Mouse (Mus musculus) intestine, embryonic 16.5 days (tissue): ENCODE data around the gene Pla2r1. TPM values are rescaled to one million over a fixed set of nuclear protein-coding genes. Genes with fewer than 3 reads are reported as not detected.

Experiments used
- ATAC-seq: fragments of 200-750 bp; cut with Nextera tagmentation; 2 replicates; pipeline ENCODE4 v1.8.0; 2017; ENCODE audit warnings: moderate TSS enrichment, moderate library complexity
- H3K27ac ChIP-seq: fragments of 300-500 bp; sonication (generic); 2 replicates; pipeline ENCODE4 v1.5.1; 2014; ENCODE audit warnings: mild to moderate bottlenecking, low read length
- H3K27me3 ChIP-seq: fragments of 300-500 bp; sonication (generic); replicated peaks from 2 replicates; pipeline ENCODE4 v1.6.1; 2014; ENCODE audit warnings: low read length, control low read depth, mixed read lengths; ENCODE audit not compliant: control insufficient read depth, insufficient read depth
- H3K36me3 ChIP-seq: fragments of 300-500 bp; sonication (generic); 2 replicates; pipeline ENCODE4 v1.6.1; 2014; ENCODE audit warnings: low read length, control low read depth; ENCODE audit not compliant: control insufficient read depth, insufficient read depth
- H3K4me1 ChIP-seq: fragments of 300-500 bp; sonication (generic); 2 replicates; pipeline ENCODE4 v1.6.1; 2014; ENCODE audit warnings: low read length, control low read depth, mixed read lengths; ENCODE audit not compliant: control insufficient read depth, insufficient read depth
- H3K4me2 ChIP-seq: fragments of 300-500 bp; sonication (generic); 2 replicates; pipeline ENCODE4 v1.6.1; 2014; ENCODE audit warnings: low read depth, low read length, control low read depth
- H3K4me3 ChIP-seq: fragments of 300-500 bp; sonication (generic); 2 replicates; pipeline ENCODE4 v1.5.1; 2014; ENCODE audit warnings: mild to moderate bottlenecking, low read length
- H3K9ac ChIP-seq: fragments of 300-500 bp; sonication (generic); 2 replicates; pipeline ENCODE4 v1.6.1; 2014; ENCODE audit warnings: low read depth, low read length
- H3K9me3 ChIP-seq: fragments of 300-500 bp; sonication (generic); 2 replicates; pipeline ENCODE4 v1.6.1; 2016; ENCODE audit warnings: low read length, control low read depth; ENCODE audit not compliant: control insufficient read depth
- WGBS: fragments of 180-500 bp; shearing (Covaris S2); extraction: QIAGEN DNeasy Blood & Tissue Kit; methylation state at CpG from one replicate; pipeline ENCODE4 v1.1.7; 2014; 5-methylcytosine and 5-hydroxymethylcytosine counted together
- polyA plus RNA-seq: library from polyadenylated mRNA; unstranded; fragments of >200 nt; fragmentation: Nextera tagmentation; extraction: Ambion mirVana; gene quantifications from 2 replicates; pipeline ENCODE4 v1.2.1, GENCODE M21; 2015

Pla2r1 gene
- polyA plus RNA-seq, 1 experiment from 2014 or later = 2.4 TPM

- H3K36me3 ChIP-seq = no peaks in the 10 kb centered on the region
- no peak overlapping the region for H3K4me2 ChIP-seq
- no peak overlapping the region for H3K9ac ChIP-seq
- WGBS = 68% methylated on average over 6 of the region's 6 CpGs
- no peak overlapping the region for H3K4me3 ChIP-seq
- H3K4me1 ChIP-seq = no peaks in the 10 kb centered on the region
- no peak overlapping the region for H3K27ac ChIP-seq
- no peaks in the 10 kb centered on the region for H3K9me3 ChIP-seq
- no peaks in the 10 kb centered on the region for H3K27me3 ChIP-seq
- ATAC-seq = no peak
Measured at GRCm38 (mm10) chr2:60393786-60394185, 159.3 kb downstream of the Pla2r1 start.

- no peaks in the 10 kb centered on the region for H3K9me3 ChIP-seq
- no peak overlapping the region for H3K4me2 ChIP-seq
- WGBS = 48% methylated on average over 4 of the region's 4 CpGs
- H3K36me3 ChIP-seq = no peaks in the 10 kb centered on the region
- ATAC-seq = no peak
- H3K4me3 ChIP-seq = no peak overlapping the region
- no peaks in the 10 kb centered on the region for H3K4me1 ChIP-seq
- no peak overlapping the region for H3K27ac ChIP-seq
- no peaks in the 10 kb centered on the region for H3K27me3 ChIP-seq
- H3K9ac ChIP-seq = no peak overlapping the region
Measured at GRCm38 (mm10) chr2:60392286-60392685, 160.8 kb downstream of the Pla2r1 start.

GRCm38 (mm10) chr2:60387363-60387762, 165.7 kb downstream of the Pla2r1 start:
- peaks cover 4% of the 10 kb centered on the region; the same call in 1 of the 2 replicates for H3K4me1 ChIP-seq
- H3K9ac ChIP-seq = no peak overlapping the region
- no peak overlapping the region for H3K4me2 ChIP-seq
- H3K27ac ChIP-seq = no peak overlapping the region
- no peak for ATAC-seq
- H3K27me3 ChIP-seq = no peaks in the 10 kb centered on the region
- H3K36me3 ChIP-seq = no peaks in the 10 kb centered on the region
- no peaks in the 10 kb centered on the region for H3K9me3 ChIP-seq
- H3K4me3 ChIP-seq = no peak overlapping the region
- WGBS = 75% methylated on average over 3 of the region's 3 CpGs

GRCm38 (mm10) chr2:60386835-60387234, 166.3 kb downstream of the Pla2r1 start:
- peaks cover 4% of the 10 kb centered on the region; the same call in 1 of the 2 replicates for H3K4me1 ChIP-seq
- no peak overlapping the region for H3K4me2 ChIP-seq
- no peaks in the 10 kb centered on the region for H3K36me3 ChIP-seq
- H3K9me3 ChIP-seq = no peaks in the 10 kb centered on the region
- no peaks in the 10 kb centered on the region for H3K27me3 ChIP-seq
- no peak overlapping the region for H3K4me3 ChIP-seq
- no peak overlapping the region for H3K27ac ChIP-seq
- 65% methylated on average over 2 of the region's 2 CpGs for WGBS
- ATAC-seq = no peak
- no peak overlapping the region for H3K9ac ChIP-seq

DNA sequence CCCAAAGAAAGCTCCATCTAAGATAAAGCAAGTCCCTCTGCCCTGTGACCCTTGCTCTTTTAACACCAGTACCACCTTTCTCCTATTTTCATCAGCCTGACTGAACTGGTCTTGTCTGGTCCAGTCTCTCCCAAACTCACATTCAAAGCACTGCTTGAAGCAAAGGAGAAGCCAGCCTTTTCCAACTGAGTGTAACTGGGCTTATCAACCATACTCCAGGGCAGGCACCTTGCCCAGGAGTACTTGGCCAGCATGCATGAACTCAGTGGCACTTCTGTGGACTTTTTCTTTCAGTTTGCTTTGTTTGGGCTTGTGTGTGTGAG, 168.4 kb downstream of the Pla2r1 start:
- Histone ChIP-seq H3K4me1 (peaks cover 4% of the 10 kb centered on the region; the same call in 1 of the 2 replicates), H3K36me3 (no peaks in the 10 kb centered on the region), H3K4me3 (no peak overlapping the region), H3K9ac (no peak overlapping the region), H3K27me3 (no peaks in the 10 kb centered on the region), H3K4me2 (no peak overlapping the region), H3K27ac (no peak overlapping the region), H3K9me3 (no peaks in the 10 kb centered on the region)
- no peak for ATAC-seq

- no peak overlapping the region for H3K4me3 ChIP-seq
- no peak overlapping the region for H3K4me2 ChIP-seq
- H3K9ac ChIP-seq = no peak overlapping the region
- WGBS = 59% methylated on average over 7 of the region's 7 CpGs
- H3K27me3 ChIP-seq = no peaks in the 10 kb centered on the region
- H3K9me3 ChIP-seq = no peaks in the 10 kb centered on the region
- no peak overlapping the region for H3K27ac ChIP-seq
- H3K4me1 ChIP-seq = peaks cover 4% of the 10 kb centered on the region; the same call in 1 of the 2 replicates
- no peak for ATAC-seq
- no peaks in the 10 kb centered on the region for H3K36me3 ChIP-seq
Measured at GRCm38 (mm10) chr2:60384083-60384762, 168.9 kb downstream of the Pla2r1 start.

GRCm38 (mm10) chr2:60382858-60383669, 170.0 kb downstream of the Pla2r1 start, which contains the start of gene Ly75:
Gene Ly75 (minus strand): TSS chr2:60383303.
- Histone ChIP-seq H3K4me3 (peak within 1 kb of the TSS; percentile 61), H3K36me3 (no peaks in the 10 kb centered on the region), H3K27ac (no peak within 1 kb of the TSS), H3K9ac (peak within 1 kb of the TSS; percentile 70), H3K4me2 (peak within 1 kb of the TSS; percentile 85), H3K27me3 (no peaks in the 10 kb centered on the region), H3K9me3 (no peaks in the 10 kb centered on the region), H3K4me1 (peaks cover 4% of the 10 kb centered on the region; the same call in 1 of the 2 replicates)
- WGBS = under 1% methylated on average over 46 of the region's 46 CpGs
- ATAC-seq = peak; percentile 99

- Histone ChIP-seq H3K4me1 (peaks cover 4% of the 10 kb centered on the region; the same call in 1 of the 2 replicates), H3K9ac (peak overlapping the region; percentile 70; the same call in 1 of the 2 replicates), H3K4me3 (peak overlapping the region; percentile 61), H3K36me3 (no peaks in the 10 kb centered on the region), H3K9me3 (no peaks in the 10 kb centered on the region), H3K27me3 (no peaks in the 10 kb centered on the region), H3K4me2 (peak overlapping the region; percentile 85), H3K27ac (no peak overlapping the region)
- no peak for ATAC-seq
- WGBS = 74% methylated on average over 3 of the region's 3 CpGs
Measured at GRCm38 (mm10) chr2:60382346-60382745, 170.8 kb downstream of the Pla2r1 start.

DNA sequence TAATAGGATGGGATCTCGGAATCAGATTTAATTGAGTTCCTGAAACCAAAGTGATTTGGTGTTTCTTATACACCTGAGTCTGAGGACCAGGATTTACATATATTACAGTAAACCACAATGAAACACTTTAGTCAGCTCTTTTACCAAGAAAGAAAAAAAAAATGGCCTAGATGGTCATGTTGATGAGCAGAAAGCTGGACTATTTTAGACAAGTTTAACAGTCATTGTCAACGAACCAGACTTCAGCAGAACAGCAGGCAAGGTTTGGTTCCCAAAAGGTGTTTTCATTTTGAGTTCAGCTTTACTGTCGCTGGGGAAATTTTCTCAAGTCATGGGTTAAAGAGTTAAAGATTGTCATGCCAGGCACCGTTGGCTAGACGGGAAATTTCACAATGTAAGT, 175.8 kb downstream of the Pla2r1 start:
- H3K36me3 ChIP-seq = no peaks in the 10 kb centered on the region
- no peak for ATAC-seq
- no peaks in the 10 kb centered on the region for H3K9me3 ChIP-seq
- no peak overlapping the region for H3K9ac ChIP-seq
- 85% methylated on average over 5 of the region's 5 CpGs for WGBS
- H3K4me2 ChIP-seq = no peak overlapping the region
- no peaks in the 10 kb centered on the region for H3K4me1 ChIP-seq
- H3K4me3 ChIP-seq = no peak overlapping the region
- H3K27ac ChIP-seq = no peak overlapping the region
- H3K27me3 ChIP-seq = no peaks in the 10 kb centered on the region
